Mouse (Mus musculus) megakaryocyte progenitor cell, adult 5-6 weeks (primary cell): ENCODE data around the gene Cdkn1c. TPM values are rescaled to one million over a fixed set of nuclear protein-coding genes. Genes with fewer than 3 reads are reported as not detected.

ENCODE experiments used
- ATAC-seq: replicated peaks from 2 replicates; pipeline ENCODE4 v1.8.0; 2016; ENCODE audit warnings: mild to moderate bottlenecking, moderate TSS enrichment, inconsistent platforms; ENCODE audit not compliant: poor library complexity
- total RNA-seq, 2 experiments: library from RNA; stranded (forward) in 1 of 2; stranded (reverse) in 1 of 2; fragments of 157-497, 149-512 nt in 1 of 2; fragments of 200-1000 nt in 1 of 2; gene quantifications; 2 replicates each; pipeline versions ENCODE4 v1.2.3 to v1.2.4; 2015 to 2017

Cdkn1c gene
- total RNA-seq, 2 experiments from 2014 or later: 0.58 to 0.79 TPM

DNA sequence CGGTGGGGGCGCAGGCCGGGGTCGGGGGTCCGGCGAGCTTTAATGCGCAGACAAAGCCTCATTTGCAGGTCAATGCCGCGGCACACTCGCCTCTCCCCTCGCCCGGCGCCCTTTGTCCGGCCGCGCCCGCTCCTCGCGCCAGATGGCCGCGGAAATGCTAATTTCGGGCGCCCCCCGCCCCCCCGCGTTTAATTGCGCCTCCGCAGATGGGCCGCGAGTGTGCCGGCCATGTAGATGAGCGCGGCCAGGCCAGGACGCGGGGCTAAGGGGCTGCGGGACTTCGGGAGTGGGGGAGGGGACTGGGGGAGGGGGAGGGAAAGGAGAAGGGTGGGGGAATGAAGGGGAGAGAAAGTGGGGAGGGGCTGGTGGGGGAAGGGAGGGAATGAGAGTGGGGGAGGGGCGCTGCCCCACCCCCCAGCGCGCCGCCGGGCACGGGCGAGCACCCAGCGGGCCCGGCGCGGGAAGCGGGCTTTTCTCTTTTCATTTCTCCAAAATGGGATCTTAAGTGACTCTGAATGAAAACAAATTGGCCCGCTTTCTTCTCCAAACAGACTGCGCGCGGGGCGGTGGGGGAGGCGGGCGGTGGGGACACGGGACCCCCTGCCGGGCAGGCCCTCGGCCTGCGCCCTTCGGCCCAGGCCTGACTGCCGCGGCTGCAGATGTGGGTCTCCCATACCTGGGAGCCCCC lies 22.8 kb downstream of the Cdkn1c start:
- ATAC-seq: no peak

DNA sequence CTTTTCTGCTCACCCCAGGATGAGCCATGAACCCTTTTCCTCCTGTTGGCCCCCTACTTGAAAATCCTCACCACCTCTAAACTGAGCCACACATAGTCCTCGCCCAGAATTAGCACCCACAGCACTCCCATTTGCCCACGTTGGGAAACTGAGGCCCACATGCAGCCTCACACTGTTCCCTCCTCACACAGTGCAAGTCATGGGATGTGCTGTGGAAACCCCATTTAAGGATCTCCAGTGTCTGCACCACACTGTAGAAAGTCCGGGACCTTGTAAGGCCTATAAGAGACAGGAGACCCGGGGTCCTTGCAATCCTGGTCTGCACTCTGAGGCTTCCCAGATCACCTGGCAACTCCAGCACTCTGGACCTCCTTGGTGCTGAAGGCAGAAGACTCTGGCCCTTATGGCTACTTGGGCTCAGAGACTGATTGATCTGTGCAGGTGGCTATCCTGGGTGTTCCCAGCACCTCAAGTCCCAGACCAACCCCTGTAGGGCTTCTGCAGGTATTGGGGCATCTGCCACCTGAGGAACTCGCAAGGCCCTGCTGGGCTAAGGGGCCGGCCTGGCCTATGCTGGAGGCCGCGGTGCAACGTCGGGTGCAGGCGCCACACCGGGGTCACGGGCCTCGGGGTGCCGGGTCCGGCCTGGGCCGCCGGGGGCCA lies 23.5 kb downstream of the Cdkn1c start:
- ATAC-seq: 0 out of 2 replicates have a peak, but pooled peaks have one; percentile 14

DNA sequence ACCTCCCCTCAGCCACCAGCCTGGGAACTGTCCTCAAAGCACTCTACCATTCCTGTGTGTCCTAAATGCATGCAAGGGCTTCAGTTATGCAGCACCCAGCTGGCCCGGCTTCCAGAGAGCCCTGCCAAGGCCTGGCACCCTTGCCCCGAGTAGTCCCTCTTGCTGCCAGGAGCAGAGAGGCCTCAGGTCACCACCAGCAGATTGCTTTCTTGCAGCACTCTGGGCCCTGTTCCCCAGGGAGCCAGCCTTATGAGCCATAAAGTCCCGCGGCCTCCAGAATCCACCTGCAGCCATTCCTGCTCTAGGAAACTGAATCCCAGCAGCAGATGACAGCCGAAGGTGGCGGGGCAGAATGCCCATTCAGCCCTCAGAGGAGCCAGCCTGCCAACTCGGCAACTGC lies 27.5 kb downstream of the Cdkn1c start:
- ATAC-seq: no peak

DNA sequence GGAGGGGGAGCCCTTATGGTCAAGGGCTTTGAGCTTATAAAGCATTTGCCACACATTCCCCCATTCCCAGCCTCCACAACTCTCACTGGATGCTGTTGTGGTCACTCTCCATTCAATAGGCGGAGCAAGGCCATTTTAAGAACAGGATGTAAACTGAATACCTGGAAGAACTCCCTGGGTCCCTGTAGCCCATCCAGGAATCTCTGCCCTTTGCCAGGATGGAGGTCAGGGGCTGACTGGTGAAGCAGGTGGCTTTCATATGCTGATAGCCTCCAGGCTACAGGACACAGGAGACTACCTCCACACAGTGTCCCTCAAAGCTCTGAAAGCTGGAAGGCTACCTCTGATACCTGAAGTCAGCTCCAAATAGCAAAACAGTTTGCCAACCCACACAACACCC lies 28.2 kb downstream of the Cdkn1c start:
- ATAC-seq: no peak

DNA sequence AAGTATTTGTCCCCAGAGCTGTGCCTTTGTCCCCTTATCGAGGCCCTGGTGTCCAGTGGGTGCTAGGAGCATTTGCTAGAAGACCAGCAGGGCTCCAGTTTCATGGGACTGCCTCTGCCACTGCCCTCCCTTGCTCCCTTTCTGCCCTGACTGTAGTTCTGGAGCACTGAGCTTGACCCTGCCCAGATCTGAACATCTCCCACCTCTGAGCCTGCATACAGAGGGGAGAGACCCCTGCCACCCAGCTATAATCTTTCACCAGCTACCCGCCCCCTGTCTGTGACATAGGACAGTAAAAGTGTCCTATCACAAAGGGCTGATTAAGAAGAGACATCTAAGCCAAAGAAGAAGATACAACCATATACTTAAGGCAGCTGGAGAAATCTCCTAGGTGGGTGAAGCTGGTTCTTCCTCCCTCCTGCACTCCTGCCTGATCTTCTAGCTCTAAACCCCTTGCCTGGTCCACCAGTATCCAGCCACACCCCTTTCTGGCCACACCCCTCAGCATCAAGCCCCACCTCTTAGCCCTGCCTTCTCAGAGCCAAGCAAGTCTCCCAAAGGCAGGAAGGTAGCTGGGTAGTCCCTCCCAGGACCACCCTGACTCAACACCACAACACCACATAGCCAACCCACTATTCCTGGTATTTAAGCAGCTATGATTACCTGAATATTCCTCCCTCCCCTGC lies 31.9 kb downstream of the Cdkn1c start:
- ATAC-seq: no peak

DNA sequence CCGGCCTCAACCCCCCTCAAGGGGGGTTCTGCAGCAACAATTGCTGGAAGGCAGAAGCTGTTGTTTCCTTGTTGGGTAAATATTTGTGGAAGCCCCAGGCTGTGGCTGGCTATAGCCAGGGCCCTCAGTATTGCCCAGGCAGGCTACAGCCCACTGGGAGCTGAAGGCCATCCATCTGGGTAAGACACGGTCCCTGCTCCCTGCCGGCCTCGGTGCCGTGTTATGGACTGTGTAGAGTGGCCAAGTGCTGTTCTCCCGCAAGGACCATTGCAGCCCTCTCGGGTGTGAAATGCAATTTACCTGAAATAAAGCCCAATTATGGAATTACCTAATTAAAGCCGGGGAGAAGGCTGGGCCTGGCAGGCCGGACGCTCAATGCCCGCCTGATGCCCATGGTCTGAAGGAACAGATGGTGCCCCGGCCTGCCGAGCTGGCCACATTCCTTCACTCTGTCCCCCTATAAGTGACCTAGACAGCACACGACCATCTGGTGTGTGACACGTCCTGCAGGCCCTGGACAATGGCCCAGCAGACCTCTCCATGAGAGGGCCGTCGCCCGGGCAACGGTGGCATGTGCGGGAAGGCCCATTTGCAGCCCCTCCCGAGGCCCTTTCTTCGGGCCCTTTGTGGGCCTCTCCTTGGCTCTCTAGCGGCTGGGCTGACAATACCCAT lies 32.6 kb downstream of the Cdkn1c start:
- no peak for ATAC-seq

DNA sequence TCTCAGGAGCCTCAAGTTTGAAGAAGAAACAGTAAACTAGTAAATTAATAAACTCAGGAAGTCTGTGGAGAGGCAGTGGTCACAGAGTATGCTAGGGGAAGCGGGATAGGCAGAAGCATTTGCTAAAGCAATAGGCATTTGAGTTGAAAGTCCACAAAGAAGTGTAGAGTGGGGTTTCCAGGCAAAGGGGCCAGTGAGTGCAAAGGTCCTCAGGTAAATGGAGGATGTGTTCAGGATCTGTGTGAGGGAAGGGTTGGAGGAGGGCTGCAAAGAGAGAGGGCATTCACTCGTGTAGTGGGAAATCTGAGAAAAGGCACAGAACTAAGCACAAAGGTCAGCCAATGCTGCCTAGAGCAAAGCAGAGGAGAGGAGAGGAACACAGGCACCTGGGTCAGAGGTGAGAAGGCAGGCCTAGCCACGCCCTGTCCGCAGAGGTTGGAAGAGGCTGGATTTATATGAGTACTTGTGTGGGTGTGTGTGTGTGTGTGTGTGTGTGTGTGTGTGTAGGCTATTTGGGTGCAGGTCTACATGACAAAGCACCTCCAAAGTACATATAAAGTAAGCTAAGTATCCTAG lies 41.2 kb downstream of the Cdkn1c start:
- ATAC-seq: no peak

DNA sequence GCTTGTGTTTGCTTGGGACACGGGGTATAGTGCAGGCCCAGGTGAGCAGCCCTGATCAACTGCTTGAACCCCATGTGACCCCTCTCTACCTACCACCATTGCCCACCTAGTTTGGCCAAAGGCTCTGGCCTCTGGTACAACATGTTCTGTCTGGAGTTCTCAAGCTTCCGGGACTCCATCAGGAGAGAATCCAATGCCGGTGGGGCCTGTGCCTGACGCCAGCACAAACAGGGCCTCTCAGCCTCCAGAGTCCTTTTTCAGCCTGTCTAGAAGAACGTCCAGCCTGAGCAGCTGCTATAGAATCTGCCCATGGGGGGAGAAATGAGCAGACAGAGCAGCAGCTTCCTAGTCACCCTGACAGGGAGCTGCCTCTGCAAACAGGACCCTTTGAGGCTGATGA lies 43.0 kb downstream of the Cdkn1c start:
- ATAC-seq: no peak

DNA sequence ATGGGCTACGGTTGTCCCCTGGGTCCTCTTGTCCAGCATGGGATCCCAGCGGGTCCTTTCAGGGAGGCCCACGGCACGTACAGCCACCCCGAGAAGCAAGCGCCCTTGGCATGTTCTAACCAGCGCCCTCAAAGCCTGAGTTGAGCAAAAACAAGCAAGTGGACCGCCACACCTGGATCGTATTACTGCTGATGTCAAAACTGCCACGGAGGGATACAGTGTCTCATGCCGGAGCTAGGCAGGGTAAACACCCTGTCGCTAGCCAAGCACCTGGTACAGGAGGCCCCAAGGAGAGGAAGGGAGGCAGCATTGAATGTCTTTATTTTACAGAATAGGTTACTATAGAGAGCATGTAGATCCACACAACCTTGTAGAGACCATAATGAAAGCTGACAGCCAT lies 44.4 kb downstream of the Cdkn1c start:
- no peak for ATAC-seq

DNA sequence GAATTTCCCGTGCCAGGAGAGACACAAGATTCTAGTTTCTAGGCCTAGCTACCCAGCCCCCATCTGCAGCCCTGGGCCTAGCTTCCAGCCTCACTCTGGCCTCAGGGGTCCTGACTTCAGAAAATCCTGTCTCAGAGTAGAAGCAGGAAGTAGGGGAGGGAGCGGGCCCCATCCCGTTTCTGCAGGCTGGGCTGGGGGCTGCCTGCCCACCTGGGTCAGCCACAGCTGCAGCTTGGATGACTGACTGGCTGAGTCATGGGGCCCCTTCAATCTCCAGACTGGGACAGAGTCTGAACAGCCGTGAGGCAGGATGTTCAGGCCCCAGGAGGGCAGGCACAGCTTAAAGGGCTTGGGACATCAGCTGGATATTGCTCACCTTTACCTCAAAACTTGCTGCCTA lies 45.8 kb downstream of the Cdkn1c start:
- ATAC-seq: no peak

DNA sequence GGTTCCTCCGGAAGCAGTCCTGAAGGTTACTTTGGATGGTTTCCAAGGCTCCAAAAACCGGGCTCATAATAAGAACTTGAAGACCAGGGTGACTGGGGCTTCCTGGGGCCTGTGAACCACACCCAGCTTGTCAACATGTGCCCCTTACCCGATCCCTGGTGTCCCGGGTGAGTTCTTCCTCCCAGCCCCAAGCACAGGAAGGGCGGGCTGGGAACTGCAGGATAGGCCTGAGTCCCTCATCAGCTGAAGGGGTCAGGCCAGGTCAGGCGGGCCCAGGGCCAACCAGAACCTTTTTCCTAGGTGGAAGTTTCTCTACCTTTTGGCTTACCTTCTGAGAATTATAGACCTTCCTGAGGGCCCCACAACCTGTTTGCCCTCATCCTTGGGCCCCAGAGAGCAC lies 48.2 kb downstream of the Cdkn1c start:
- no peak for ATAC-seq

DNA sequence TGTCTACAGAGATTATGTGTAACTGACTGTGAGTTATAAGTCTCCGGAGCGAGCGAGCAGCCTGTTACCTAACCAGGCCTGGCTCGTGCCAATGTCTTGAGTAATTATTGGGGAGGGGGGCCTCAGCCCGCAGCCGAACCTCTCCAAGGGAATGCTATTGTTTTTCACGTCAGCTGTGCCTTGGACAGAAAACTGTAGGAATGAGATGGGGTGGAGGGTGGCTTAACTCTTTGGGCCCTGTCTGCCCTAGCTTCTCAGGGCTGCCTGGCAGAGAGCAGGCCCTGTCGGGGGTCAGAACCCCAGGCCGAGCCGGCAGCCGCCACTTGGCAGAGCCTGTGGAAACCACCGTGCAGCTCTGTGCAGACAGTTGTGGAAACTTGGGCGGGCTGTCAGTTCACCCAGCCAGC lies 52.2 kb downstream of the Cdkn1c start:
- no peak for ATAC-seq

Other genes starting within 250 kb of the Cdkn1c start
- 0.12 and 1.5 TPM in 2 replicates for gene Slc22a18, start 12.7 kb upstream of the Cdkn1c start, total RNA-seq (2015)
- 0.64 TPM in 1 of 2 replicates, not detected in the other for gene Slc22a18, start 12.7 kb upstream of the Cdkn1c start, total RNA-seq (2017)
- gene Phlda2, start 42.1 kb upstream of the Cdkn1c start, total RNA-seq (2015): 0.81 and 2.2 TPM in 2 replicates
- not detected in 2 replicates for gene Phlda2, start 42.1 kb upstream of the Cdkn1c start, total RNA-seq (2017)
- 75.6 and 76.8 TPM in 2 replicates for gene Nap1l4, start 88.1 kb upstream of the Cdkn1c start, total RNA-seq (2015)
- 153 and 162 TPM in 2 replicates for gene Nap1l4, start 88.1 kb upstream of the Cdkn1c start, total RNA-seq (2017)
- 40.3 and 55.4 TPM in 2 replicates for gene Cars, start 139.0 kb upstream of the Cdkn1c start, total RNA-seq (2015)
- 47.5 and 74.5 TPM in 2 replicates for gene Cars, start 139.0 kb upstream of the Cdkn1c start, total RNA-seq (2017)
- gene Tnfrsf26, start 167.7 kb upstream of the Cdkn1c start, total RNA-seq (2015): 28.1 and 31.6 TPM in 2 replicates
- gene Tnfrsf26, start 167.7 kb upstream of the Cdkn1c start, total RNA-seq (2017): 20.1 and 20.5 TPM in 2 replicates
- gene Tnfrsf22, start 188.6 kb upstream of the Cdkn1c start, total RNA-seq (2015): 8.3 and 13.6 TPM in 2 replicates
- gene Tnfrsf22, start 188.6 kb upstream of the Cdkn1c start, total RNA-seq (2017): 2.8 and 5.7 TPM in 2 replicates
- 3.9 and 5.8 TPM in 2 replicates for gene Tnfrsf23, start 224.8 kb upstream of the Cdkn1c start, total RNA-seq (2015)
- gene Tnfrsf23, start 224.8 kb upstream of the Cdkn1c start, total RNA-seq (2017): 0.20 and 2.1 TPM in 2 replicates